Mouse (Mus musculus) neural tube, embryonic 11.5 days (tissue): ENCODE results near the gene Slc7a6os. TPM values are rescaled to one million over a fixed set of nuclear protein-coding genes. Genes with fewer than 3 reads are reported as not detected.
A peak's percentile ranks its signal among the peaks of the same experiment; 100 is the strongest.

Experiments
- ATAC-seq: fragments of 200-750 bp; cut with Nextera tagmentation; 2 replicates; pipeline ENCODE4 v1.8.0; 2017; ENCODE audit warnings: moderate number of reproducible peaks, mild to moderate bottlenecking, moderate TSS enrichment, moderate library complexity; ENCODE audit not compliant: insufficient read depth, low FRiP score, low TSS enrichment
- DNase-seq: peaks from one replicate; pipeline ENCODE4 v3.0.0-alpha.2; 2015; ENCODE audit warnings: low spot score
- H3K27ac ChIP-seq: fragments of 300-500 bp; sonication (generic); 2 replicates; pipeline ENCODE4 v1.5.1; 2014; ENCODE audit warnings: low read depth, mild to moderate bottlenecking, low read length
- H3K27me3 ChIP-seq: fragments of 300-500 bp; sonication (generic); 2 replicates; pipeline ENCODE4 v1.6.1; 2014; ENCODE audit warnings: mild to moderate bottlenecking, low read length, mixed read lengths; ENCODE audit not compliant: control insufficient read depth, insufficient read depth
- H3K36me3 ChIP-seq: fragments of 300-500 bp; sonication (generic); 2 replicates; pipeline ENCODE4 v1.6.1; 2014; ENCODE audit warnings: mild to moderate bottlenecking, low read length, moderate library complexity, mixed read lengths; ENCODE audit not compliant: control insufficient read depth, insufficient read depth
- H3K4me1 ChIP-seq: fragments of 300-500 bp; sonication (generic); 2 replicates; pipeline ENCODE4 v1.6.1; 2014; ENCODE audit warnings: low read length, mixed read lengths; ENCODE audit not compliant: control insufficient read depth, insufficient read depth
- H3K4me2 ChIP-seq: fragments of 300-500 bp; sonication (generic); 2 replicates; pipeline ENCODE4 v1.6.1; 2014; ENCODE audit warnings: low read depth, mild to moderate bottlenecking, moderate library complexity
- H3K4me3 ChIP-seq: fragments of 300-500 bp; sonication (generic); 2 replicates; pipeline ENCODE4 v1.5.1; 2014; ENCODE audit warnings: low read depth, low read length
- H3K9ac ChIP-seq: fragments of 300-500 bp; sonication (generic); 2 replicates; pipeline ENCODE4 v1.6.1; 2014; ENCODE audit warnings: mild to moderate bottlenecking, low read length
- H3K9me3 ChIP-seq: fragments of 300-500 bp; sonication (generic); 2 replicates; pipeline ENCODE4 v1.6.1; 2016; ENCODE audit warnings: low read length; ENCODE audit not compliant: control insufficient read depth
- WGBS: fragments of 180-500 bp; shearing (Covaris S2); extraction: QIAGEN DNeasy Blood & Tissue Kit; methylation state at CpG from one replicate; pipeline ENCODE4 v1.1.7; 2014; 5-methylcytosine and 5-hydroxymethylcytosine counted together
- polyA plus RNA-seq: library from polyadenylated mRNA; unstranded; fragments of >200 nt; fragmentation: Nextera tagmentation; extraction: Ambion mirVana; gene quantifications from 2 replicates; pipeline ENCODE4 v1.2.1, GENCODE M21; 2014

Gene Slc7a6os
- polyA plus RNA-seq, 1 experiment from 2014 or later, result 39.7 TPM

- Histone ChIP-seq H3K9ac (peak overlapping the region; percentile 94), H3K27ac (peak overlapping the region; percentile 86), H3K4me1 (peaks cover 2% of the 10 kb centered on the region; the same call in 1 of the 2 replicates), H3K9me3 (no peaks in the 10 kb centered on the region), H3K4me3 (peak overlapping the region; percentile 83), H3K27me3 (no peaks in the 10 kb centered on the region), H3K36me3 (no peaks in the 10 kb centered on the region), H3K4me2 (peak overlapping the region; percentile 92)
- ATAC-seq (peak; percentile 63), DNase-seq (peak; percentile 74)
- 2% methylated on average over 53 of the region's 54 CpGs for WGBS
These were observed 41.5 kb downstream of the Slc7a6os start for GRCm38 (mm10) chr8:106169017-106169933.

DNA sequence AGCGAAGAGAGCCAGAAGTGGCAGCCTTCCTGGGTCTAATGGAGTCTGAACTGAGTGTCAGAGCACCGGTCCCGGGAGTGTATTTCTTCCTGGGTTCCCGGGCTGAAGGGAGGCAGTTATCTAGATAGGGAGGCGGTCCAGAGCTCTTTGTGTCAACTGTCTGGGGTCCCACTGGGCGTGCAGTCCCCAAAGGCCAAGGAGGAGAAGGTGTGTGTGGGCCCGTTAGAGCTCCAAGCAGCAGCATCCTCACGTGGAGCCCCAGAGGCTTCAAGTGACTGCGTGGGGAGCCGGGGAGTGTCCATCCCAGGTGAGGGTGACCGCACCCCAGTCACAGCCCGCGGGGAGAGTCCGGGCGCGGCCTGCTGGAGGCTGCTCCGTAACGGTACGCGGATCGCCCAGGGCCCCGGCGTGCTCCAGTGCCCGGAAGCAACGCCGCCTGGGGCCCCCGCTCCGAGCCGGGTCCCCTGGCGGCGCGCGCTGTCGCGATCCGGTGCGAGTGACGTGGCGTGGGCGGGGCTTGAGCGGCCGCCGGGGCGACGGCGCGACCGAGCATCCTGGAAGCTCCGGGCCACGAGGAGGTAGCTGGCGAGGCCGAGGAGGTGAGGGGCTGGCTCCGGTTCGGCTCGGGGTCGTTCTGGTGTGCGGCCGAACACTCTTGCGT, 42.2 kb downstream of the Slc7a6os start, which contains the start of gene Slc7a6:
Gene Slc7a6, plus strand, starts transcription at position 502 of the 661 bp plus-strand sequence.
- DNase-seq (peak; percentile 89), ATAC-seq (peak; percentile 91)
- Histone ChIP-seq H3K4me2 (peak within 1 kb of the TSS; percentile 92), H3K4me1 (peaks cover 2% of the 10 kb centered on the region; the same call in 1 of the 2 replicates), H3K36me3 (peaks cover 3% of the 10 kb centered on the region; the same call in 1 of the 2 replicates), H3K9me3 (no peaks in the 10 kb centered on the region), H3K9ac (peak within 1 kb of the TSS; percentile 94), H3K27ac (peak within 1 kb of the TSS; percentile 86), H3K27me3 (no peaks in the 10 kb centered on the region), H3K4me3 (peak within 1 kb of the TSS; percentile 83)
- under 1% methylated on average over 50 of the region's 59 CpGs for WGBS

DNA sequence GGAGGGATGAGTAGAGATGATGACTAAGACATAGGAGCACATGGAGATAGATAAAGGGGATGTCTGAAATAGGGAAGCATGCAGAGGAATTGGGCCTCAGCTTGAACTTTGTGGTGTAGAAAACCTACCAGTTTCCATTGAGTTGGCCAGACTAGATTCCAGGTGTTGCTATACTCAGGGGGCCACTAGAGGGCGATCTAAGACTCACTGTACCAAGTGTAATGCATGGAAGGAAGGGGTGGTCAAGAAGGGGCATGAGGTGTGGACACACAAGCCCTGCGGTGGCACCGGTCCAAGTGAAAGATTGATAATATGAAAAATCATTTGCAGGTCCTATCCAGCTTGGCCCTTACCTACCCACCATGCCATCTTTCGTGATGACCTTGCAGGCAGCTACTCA, 45.3 kb downstream of the Slc7a6os start:
- Histone ChIP-seq H3K27me3 (no peaks in the 10 kb centered on the region), H3K9ac (no peak overlapping the region), H3K4me2 (no peak overlapping the region), H3K27ac (no peak overlapping the region), H3K4me3 (no peak overlapping the region), H3K4me1 (peaks cover 2% of the 10 kb centered on the region; the same call in 1 of the 2 replicates), H3K9me3 (no peaks in the 10 kb centered on the region), H3K36me3 (peaks cover 8% of the 10 kb centered on the region)
- DNase-seq, result peak; percentile 66
- no peak for ATAC-seq
- 39% methylated on average over 4 of the region's 4 CpGs for WGBS

GRCm38 (mm10) chr8:106163251-106163650, 47.5 kb downstream of the Slc7a6os start:
- H3K36me3 ChIP-seq, result peaks cover 8% of the 10 kb centered on the region
- no peaks in the 10 kb centered on the region for H3K9me3 ChIP-seq
- ATAC-seq, result no peak
- H3K9ac ChIP-seq, result no peak overlapping the region
- H3K4me2 ChIP-seq, result no peak overlapping the region
- H3K27ac ChIP-seq, result no peak overlapping the region
- H3K4me3 ChIP-seq, result no peak overlapping the region
- 90% methylated on average over 9 of the region's 9 CpGs for WGBS
- no peak for DNase-seq
- H3K4me1 ChIP-seq, result peaks cover 2% of the 10 kb centered on the region; the same call in 1 of the 2 replicates
- H3K27me3 ChIP-seq, result no peaks in the 10 kb centered on the region

GRCm38 (mm10) chr8:106159876-106160275, 50.9 kb downstream of the Slc7a6os start:
- no peak overlapping the region for H3K27ac ChIP-seq
- ATAC-seq (no peak), DNase-seq (no peak)
- no peaks in the 10 kb centered on the region for H3K27me3 ChIP-seq
- H3K9me3 ChIP-seq, result no peaks in the 10 kb centered on the region
- no peak overlapping the region for H3K4me3 ChIP-seq
- H3K4me1 ChIP-seq, result no peaks in the 10 kb centered on the region
- WGBS, result 92% methylated on average over 6 of the region's 6 CpGs
- no peak overlapping the region for H3K4me2 ChIP-seq
- H3K36me3 ChIP-seq, result peaks cover 10% of the 10 kb centered on the region
- no peak overlapping the region for H3K9ac ChIP-seq

DNA sequence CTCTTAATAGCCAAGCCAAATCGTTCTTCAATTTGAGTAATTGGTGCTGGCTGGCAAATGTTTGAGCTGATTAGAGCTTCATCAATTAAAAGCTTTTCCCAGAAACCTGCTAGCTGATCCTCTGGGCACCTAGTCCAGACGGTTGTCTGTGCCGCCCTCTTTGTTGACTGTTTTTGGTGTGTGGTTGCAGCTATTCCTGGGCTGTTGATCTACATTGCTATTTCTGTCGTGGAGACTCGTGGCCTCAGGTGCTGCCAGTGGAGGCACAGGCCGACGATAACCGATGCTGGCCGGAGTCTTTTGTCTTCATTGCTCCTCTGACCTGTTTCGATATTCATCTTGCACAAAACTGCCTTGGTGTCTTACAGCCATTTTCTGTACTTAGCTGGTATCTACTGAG, 52.4 kb downstream of the Slc7a6os start:
- ATAC-seq (no peak), DNase-seq (no peak)
- WGBS, result 91% methylated on average over 10 of the region's 10 CpGs
- Histone ChIP-seq H3K4me1 (no peaks in the 10 kb centered on the region), H3K27me3 (no peaks in the 10 kb centered on the region), H3K9me3 (no peaks in the 10 kb centered on the region), H3K4me3 (no peak overlapping the region), H3K36me3 (peaks cover 6% of the 10 kb centered on the region), H3K9ac (no peak overlapping the region), H3K27ac (no peak overlapping the region), H3K4me2 (no peak overlapping the region)

GRCm38 (mm10) chr8:106157419-106157818, 53.3 kb downstream of the Slc7a6os start:
- Histone ChIP-seq H3K9ac (no peak overlapping the region), H3K36me3 (peaks cover 6% of the 10 kb centered on the region), H3K9me3 (no peaks in the 10 kb centered on the region), H3K27ac (no peak overlapping the region), H3K27me3 (no peaks in the 10 kb centered on the region), H3K4me3 (no peak overlapping the region), H3K4me1 (no peaks in the 10 kb centered on the region), H3K4me2 (no peak overlapping the region)
- ATAC-seq, result no peak
- 98% methylated on average over 1 of the region's 1 CpGs for WGBS
- DNase-seq, result no peak

DNA sequence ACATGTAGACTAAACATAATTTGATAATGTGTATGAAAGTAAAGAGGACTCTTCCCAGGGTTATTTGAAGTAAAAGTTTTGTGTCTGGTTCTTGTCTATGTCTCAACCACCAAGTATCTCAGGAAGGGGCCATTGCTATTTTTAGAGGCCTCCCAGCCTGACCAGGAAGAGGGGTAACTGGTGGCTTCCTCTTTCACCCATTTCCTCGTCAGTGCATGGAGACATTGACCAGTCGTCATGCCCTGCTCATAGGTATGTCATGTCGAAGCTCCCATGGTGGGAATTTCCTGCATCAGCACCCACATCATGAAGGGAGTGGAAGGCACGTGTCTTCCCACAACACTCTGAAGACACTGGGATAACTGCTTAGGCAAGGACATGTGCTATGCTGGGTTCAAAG, 57.9 kb downstream of the Slc7a6os start:
- H3K27ac ChIP-seq, result no peak overlapping the region
- ATAC-seq (no peak), DNase-seq (no peak)
- WGBS, result 83% methylated on average over 4 of the region's 4 CpGs
- H3K4me3 ChIP-seq, result no peak overlapping the region
- peaks cover 6% of the 10 kb centered on the region for H3K4me1 ChIP-seq
- 0 out of 2 replicates have a peak, but pooled peaks cover 2% of the 10 kb centered on the region for H3K36me3 ChIP-seq
- H3K27me3 ChIP-seq, result no peaks in the 10 kb centered on the region
- H3K4me2 ChIP-seq, result no peak overlapping the region
- no peak overlapping the region for H3K9ac ChIP-seq
- H3K9me3 ChIP-seq, result no peaks in the 10 kb centered on the region
